Mouse (Mus musculus): Measurements from ENCODE around the gene Iqgap2. TPM values are rescaled to one million over a fixed set of nuclear protein-coding genes. Genes with fewer than 3 reads are reported as not detected.

Iqgap2 gene
- polyA plus RNA-seq, 1 experiment from 2014 or later, result 16.0 TPM

GRCm38 (mm10) chr13:95581850-95582249 lies 309.9 kb downstream of the Iqgap2 start:
- H3K36me3 ChIP-seq (replicated peaks), result no peaks in the 10 kb centered on the region
- no peak overlapping the region for H3K4me3 ChIP-seq (replicated peaks)
- H3K9ac ChIP-seq, result no peak overlapping the region
- no peak overlapping the region for H3K4me2 ChIP-seq
- no peak for ATAC-seq (ENCODE audit: insufficient read depth)
- no peak overlapping the region for H3K27ac ChIP-seq (replicated peaks)
- WGBS (ENCODE audit: insufficient replicate concordance), result 45% methylated on average over 1 of the region's 1 CpGs
- H3K9me3 ChIP-seq (replicated peaks), result no peaks in the 10 kb centered on the region
- H3K4me1 ChIP-seq (replicated peaks), result no peaks in the 10 kb centered on the region
- peaks cover 26% of the 10 kb centered on the region for H3K27me3 ChIP-seq

- Histone ChIP-seq H3K4me3 (replicated peaks) (no peak overlapping the region), H3K27ac (replicated peaks) (no peak overlapping the region), H3K4me1 (replicated peaks) (no peaks in the 10 kb centered on the region), H3K36me3 (replicated peaks) (no peaks in the 10 kb centered on the region), H3K27me3 (peaks cover 8% of the 10 kb centered on the region; the same call in 1 of the 2 replicates), H3K9me3 (replicated peaks) (no peaks in the 10 kb centered on the region), H3K9ac (no peak overlapping the region), H3K4me2 (no peak overlapping the region)
- 69% methylated on average over 5 of the region's 5 CpGs for WGBS (ENCODE audit: insufficient replicate concordance)
- ATAC-seq (ENCODE audit: insufficient read depth), result no peak
These were observed 313.6 kb downstream of the Iqgap2 start for GRCm38 (mm10) chr13:95578016-95578697.

Other genes with a start within 250 kb of the Iqgap2 start
- gene F2rl2, start 195.1 kb downstream of the Iqgap2 start, polyA plus RNA-seq (2015; fragmentation: Nextera tagmentation; extraction: Ambion mirVana), result 7.5 and 8.9 TPM in 2 replicates
- gene Gm20075, start 189.5 kb upstream of the Iqgap2 start, polyA plus RNA-seq (2015; fragmentation: Nextera tagmentation; extraction: Ambion mirVana), result 4.6 and 6.6 TPM in 2 replicates
- gene Gm17190, start 190.1 kb upstream of the Iqgap2 start, polyA plus RNA-seq (2015; fragmentation: Nextera tagmentation; extraction: Ambion mirVana), result not detected in 2 replicates
- 0.08 and 0.15 TPM in 2 replicates for gene Sv2c, start 240.7 kb upstream of the Iqgap2 start, polyA plus RNA-seq (2015; fragmentation: Nextera tagmentation; extraction: Ambion mirVana)

All from liver, embryonic 15.5 days (tissue).